Mouse (Mus musculus) kidney, adult 18-20 months (tissue): ENCODE results near the gene Vti1a.

ENCODE experiments used
- DNase-seq: peaks from one replicate; pipeline ENCODE4 v3.0.0; 2021

Gene Vti1a

DNA sequence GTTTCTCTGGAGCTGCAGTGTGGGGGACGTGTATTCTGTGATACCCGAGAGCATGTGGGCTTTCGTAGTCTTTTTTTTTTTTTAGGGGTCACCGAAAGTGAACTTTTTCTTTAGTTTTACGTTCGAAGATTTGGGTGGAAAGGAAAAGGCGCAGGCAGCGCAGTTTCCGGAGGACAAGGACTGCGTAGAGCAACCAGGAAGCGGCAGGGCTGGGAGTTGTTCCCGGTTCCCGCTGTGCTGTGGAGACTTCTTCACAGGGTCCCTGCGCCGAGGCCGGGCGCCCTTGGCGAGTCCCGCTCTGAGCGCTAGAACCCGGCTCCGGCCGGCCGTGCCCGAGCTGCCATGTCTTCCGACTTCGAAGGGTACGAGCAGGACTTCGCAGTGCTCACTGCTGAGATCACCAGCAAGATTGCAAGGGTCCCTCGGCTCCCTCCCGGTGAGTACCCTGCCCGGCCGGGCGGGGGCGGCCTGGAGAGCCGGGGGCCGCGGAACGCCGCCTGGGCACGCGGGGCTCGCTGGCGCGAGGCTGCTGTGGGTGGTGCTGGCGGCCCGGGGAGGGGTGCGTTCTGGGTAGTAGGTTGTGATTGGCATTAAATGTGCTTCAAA, at the start of gene Vti1a:
Gene Vti1a, plus strand, starts transcription at position 187 of the 606 bp plus-strand sequence.
- peak; percentile 92 for DNase-seq

DNA sequence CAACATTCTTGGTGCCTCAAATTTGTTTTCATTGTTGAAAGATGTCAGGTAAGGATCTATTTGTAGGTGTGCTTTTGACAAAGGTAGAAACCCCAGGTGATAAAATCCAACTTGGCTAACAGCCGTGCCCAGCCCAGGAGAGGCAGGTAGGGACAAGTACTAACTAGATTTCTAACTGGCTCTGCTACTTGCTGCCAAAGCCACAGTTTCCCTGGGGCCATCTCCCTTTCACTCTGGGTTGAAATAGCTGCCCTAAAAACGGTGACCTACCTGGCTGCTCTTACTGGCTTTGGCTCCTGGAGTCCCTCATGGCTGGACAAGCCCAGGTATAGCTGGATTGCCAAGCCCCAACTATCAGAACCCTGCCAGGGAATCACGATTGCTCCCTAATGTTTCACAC, 49.3 kb upstream of the Vti1a start:
- peak; percentile 55 for DNase-seq

DNA sequence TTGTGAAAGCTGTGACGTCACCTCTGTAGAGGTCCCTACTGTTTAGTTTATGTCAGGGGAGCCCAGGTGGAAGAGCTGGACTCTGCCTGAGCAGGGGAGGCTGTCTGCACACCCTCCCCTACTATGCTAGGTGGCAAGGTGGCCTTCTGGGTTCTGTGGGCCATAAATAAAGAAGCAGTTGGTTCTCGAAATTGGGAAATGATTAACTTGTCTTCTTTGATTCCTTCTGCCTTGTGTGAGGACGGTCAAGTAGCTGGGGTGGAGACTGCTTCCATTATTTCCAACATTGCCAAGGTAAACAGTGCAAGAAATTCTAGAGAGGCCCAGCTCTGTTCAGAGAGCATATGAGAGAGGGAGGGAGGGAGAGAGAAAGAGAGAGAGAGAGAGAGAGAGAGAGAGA, 47.9 kb upstream of the Vti1a start:
- DNase-seq = no peak

DNA sequence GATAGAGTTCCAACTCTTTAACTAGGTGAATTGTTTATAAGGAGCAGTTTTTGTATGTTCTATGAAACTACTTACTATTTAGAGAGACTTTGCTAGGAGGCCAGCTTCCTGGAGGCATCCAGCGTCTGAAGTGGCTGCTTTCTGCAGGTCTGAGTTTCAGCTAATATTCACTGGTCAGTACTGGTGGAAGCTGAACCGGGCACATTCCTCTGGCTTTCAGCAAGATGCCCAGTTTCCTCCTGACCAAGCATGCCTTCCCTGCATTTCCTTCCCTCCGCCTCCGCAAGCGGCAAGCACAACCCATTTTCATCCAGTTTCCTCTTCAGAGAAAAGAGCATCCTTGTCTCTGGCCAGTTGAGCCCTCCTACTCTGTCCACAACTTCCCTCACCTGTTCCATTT, 47.0 kb upstream of the Vti1a start:
- peak; percentile 23 for DNase-seq

DNA sequence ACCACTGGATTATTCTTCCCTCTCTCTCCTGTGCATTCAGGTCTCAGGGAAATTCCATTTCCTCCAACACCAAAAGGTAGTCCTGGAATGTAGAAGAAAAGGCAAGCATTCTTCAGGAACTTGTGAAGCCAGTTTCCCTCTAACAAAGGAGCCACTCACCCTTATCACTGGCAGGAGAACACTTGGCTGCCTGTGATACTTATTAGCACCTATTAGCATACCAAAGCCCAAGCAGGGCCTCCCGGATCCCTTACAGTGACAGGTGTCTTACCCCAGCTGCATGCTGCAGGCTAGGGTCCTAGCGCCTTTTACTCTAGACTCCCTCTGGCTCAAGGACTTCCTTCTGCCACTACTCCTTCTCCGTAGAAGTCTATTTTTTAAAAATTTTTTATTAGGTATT, 44.6 kb upstream of the Vti1a start:
- no peak for DNase-seq

DNA sequence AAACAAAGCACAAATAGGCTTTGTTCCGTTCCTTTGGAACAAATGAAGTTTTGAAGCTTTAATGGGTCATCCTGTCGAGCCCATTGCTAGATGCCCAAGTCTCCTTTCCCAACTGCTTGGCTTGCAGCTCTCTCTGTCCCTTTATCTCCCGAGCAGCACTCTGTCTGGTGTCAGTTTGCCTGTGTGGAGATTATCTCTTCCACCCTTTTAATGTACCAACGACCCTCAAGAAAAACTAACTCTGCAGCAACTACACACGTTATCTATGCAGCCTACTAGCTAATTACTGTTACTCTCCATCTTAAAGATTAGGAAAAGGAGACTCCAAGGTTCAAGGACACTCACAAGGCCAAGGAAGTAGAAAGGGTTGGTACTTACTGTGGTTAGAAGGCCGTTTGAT, 42.8 kb upstream of the Vti1a start:
- DNase-seq = no peak

DNA sequence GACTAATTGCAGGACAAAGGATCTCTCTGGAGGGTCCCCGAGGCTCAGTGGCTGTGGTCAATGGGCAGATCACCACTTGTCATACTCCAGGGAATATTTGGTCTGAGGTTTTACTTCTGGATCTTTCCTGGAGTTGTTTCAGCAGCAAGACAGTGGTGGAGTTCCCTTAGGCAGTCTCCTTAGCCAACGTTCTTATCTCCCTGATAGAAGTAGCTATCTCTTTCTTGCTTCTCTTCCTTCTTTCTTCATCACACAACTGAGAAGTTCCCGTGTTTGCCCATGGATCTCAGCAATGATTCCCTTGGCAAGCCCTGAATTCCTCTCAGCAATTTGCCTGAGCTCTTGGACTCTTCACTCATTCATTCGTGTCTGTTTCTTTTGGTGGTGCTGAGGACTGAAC, 40.0 kb upstream of the Vti1a start:
- DNase-seq = no peak

DNA sequence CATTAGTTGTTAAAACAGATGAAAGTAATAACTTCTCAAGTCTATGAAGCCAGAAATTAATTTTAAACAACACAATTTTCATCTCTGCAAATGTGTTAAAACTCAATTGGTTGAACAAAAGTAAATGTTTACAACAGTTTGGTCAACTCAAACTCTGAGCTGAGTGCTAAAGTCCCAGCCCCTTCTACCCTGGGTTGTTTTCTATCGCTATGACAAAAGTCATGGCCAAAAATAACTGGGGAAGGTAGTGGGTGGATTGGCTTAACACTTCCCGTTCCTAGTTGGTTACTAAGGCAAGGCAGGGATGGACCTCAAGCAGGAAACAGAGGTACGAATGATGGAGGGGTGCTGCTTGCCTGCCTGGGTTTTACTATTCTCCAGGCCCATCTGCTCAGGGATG, 39.3 kb upstream of the Vti1a start:
- no peak for DNase-seq

DNA sequence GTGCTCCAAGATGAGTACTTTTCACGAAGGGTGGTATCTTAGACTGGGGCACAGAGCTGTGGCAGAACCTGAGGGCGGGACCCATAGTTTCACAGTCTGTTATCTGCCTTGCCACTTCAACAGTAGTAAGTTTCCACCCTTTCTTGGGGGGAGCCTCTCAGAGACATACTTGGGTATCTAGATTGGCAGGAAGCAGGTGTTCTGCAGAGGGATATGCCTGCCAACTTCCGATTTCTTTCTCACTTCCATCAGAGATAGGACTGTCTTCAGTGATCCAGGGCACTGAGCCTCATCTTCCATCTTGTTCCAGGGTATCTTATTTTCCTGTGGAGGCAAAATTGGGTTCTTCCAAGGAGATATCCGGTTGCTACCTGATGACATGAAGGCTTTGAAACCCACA, 32.0 kb upstream of the Vti1a start:
- DNase-seq = no peak

DNA sequence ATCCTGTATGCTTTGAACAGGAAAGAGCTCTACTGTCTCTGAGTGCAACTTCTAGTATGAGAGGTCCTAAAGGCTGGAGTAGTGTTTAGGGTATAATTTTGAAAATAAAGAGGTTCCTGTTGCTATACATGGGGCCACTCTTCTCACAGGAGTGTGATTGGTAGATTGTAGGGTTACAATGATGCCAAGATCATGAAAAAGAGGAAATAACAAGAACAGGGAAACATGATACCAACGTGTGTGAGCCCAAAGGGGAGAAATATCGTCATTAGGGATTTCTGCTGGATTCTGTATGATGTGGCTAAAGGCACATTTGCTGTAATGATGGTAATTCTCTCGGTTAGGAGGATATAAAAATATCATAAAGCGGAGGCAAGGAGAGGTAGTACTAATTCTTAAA, 30.1 kb upstream of the Vti1a start:
- no peak for DNase-seq

DNA sequence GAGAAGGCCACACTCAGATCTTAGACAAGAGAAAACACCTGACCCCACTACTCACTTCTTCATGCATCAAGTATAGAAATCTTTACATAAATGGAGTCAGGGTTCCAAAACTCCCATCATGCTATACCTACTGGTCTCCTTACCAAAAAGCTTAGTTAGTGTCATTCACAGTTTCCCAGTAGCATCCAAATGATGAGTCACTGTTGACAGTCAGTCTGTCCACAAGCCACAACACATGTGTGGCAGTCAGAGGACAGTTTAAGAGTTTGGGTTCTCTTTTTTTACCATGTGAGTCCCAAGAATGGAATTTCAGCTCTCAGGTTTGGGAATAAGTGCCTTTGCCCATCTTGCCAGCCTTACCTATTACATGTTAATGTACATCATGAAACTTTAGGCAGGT, 27.1 kb upstream of the Vti1a start:
- DNase-seq = no peak

DNA sequence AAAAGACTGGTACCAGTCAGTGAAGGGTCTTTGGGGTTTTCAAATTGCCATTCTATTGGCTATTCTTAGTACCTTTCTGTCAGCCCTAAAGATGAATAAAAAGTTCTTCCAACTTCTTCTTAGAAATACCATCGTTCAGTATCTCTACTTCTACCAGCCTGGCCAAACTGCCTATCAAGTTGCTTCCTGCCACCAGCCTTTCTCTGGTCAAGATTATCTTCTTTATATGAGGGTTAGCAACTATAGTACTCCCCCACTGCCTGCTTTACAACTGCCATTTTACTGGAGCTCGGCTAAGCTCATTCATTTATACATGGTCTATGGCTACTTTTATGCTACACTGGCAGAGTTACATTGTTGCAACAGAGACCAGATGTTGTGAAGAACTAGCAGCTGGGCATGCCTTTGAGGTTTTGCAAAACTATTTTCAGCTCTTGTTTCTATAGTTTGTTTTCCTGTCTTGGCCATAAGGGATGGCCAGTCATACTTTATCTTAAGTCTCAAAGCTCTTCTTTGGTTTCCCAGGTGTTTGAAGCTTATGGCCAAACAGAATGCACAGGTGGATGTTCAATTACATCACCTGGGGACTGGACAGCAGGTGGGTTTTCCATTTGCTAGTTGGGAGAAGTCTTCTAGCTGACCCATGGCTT, 25.3 kb upstream of the Vti1a start:
- no peak for DNase-seq

DNA sequence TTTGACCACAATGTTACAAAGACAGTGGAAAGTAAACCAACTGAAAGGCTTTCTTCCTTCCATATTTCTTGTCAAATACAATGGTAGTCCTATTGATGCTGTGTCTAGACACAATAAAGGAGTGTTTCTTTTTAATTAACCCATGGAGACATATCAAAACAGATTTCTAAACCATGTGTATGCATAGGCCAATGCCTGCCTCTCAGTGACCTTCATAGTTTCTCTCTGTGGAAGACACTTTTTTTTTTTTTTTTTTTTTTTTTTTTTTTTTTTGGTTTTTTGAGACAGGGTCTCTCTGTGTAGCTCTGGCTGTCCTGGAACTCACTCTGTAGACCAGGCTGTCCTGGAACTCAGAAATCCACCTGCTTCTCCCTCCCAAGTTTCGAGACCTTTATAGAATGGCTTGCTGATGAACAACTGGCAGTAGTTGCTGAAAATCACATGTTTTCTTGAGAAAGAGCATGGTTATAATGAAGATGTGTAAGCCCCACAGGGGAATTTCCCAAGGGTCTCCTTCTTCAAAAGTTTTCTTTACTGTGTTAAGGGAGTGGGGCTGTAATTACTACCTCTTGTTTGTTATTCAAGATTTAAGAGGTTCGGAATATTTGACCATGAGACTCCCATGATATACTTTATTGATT, 23.8 kb upstream of the Vti1a start:
- DNase-seq = no peak

DNA sequence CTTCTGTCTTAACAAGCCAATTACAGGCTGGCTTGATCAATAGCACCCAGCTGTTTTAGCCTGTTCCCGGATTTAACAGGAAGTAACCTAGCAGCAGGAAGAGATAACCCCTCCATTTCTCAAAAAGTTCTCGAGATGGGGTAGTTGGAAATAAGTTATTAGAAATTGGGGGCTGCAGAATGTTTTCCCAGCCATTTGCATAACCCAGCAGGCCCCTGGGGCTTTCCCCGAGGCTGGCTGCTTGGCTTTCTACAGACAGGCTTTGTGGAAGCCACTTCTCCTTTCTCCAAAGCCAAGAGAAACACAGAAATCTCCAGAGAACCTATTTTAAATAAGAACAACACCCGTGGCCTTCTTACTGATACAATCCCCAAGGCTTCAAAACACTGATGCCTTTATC, 22.9 kb upstream of the Vti1a start:
- no peak for DNase-seq

DNA sequence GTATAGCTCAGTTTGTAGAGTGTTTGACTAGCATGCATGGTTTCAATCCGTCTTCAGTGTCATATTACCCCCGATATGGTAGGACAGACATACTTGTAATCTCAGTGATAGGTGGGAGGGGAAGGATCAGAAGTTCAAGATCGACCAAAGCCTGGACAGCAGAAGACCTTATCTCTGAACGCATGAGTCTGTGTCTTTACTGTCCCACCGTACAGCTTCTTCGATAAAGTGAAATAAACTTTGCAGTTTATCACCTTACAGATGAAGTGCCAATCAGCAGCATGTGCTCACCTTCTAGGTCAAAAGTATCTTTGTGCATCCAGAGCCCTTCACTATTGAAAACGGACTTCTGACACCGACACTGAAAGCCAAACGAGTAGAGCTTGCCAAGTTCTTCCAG, 21.0 kb upstream of the Vti1a start:
- DNase-seq = no peak

DNA sequence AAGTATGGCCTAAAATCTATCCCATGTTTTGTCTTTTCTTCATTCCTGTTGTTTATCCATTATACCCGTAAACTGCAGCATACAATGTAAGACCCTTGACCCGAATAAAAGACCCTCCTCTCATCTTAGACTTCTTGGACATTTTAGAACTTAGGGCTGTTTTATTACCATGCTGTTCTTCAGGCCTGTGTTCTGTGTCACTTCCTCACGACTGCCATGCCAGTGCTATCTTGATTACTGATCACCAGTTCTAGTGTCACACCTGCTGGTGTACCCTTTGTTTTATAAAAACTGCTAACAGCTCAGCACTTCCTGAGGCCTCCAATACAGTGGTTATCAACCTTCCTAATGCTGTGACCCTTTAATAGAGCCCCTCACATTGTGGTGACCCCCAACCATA, 20.5 kb upstream of the Vti1a start:
- no peak for DNase-seq

DNA sequence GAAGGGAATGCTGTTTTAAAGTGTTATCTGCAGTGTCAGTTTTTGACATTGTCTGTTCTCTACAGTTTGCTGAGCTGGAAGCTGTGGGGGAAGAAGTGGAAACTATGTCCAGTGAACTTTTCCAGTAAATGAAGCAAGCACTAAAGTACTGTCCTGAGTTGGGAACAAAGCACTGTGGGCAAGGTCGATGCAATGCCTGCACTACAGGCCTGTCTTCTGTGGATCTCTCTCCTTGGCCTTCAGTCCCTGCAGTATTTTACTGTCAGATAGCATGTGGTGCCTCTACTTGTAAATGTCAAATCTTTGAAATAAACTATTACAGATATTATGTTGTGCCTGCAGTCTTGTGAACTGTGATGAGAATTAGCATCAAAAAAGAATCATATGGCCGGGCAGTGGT, 19.8 kb upstream of the Vti1a start:
- DNase-seq = no peak

DNA sequence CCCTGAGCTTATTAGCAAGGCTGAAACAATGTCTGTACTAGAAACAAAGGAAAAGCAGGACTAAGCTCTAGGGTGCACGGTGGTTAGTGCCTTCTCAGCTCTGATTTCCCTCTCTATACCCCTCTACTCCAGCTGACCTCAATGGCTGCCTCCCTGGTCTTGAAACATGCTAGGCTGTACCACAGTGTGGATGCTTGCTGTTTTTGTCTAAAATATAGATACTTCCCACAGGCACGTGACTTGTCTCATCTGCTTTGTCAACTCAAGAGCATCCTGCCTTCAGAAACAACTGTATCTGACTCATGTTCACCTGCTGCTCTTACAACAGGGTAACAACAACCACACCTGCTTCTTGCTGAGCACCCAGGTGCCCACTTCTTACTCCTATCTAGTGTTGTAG, 18.6 kb upstream of the Vti1a start:
- no peak for DNase-seq

DNA sequence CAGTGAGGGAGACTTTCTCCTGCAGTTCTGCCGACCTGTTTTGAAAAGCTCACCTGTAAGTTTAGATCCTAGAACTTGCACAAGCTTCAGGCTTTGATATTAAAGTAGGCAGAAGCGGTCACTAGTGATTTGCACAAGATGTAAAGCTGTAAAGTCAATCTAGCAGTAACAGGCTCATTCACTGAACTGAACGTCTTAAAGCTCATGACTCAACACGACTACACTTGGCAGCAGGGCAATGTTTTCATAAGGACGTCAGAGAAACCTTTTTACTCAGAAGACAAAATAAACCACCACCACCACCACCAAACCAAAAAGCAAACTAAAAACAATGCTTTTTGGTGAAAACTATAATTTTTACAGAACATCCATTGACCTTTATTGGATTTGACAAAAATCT, 18.1 kb upstream of the Vti1a start:
- DNase-seq = no peak

DNA sequence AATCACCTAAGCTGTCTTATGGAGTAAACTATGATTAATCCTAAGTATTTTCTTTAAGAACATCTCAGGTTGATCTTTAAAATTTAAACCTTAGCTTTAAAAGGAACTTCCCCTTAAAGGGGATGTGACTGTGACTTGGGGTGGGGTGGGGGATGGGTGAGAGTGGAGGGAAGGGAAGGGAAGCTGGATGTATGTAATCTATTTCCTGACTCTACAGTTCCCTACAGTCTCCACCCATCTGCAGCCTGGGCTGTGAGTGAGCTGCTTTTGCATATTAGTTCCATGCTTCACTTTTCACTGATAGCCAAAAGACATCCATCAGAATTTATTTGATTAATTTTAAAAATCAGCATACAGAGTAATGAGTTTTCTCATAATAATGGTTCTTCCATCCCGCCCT, 16.7 kb upstream of the Vti1a start:
- DNase-seq = no peak

DNA sequence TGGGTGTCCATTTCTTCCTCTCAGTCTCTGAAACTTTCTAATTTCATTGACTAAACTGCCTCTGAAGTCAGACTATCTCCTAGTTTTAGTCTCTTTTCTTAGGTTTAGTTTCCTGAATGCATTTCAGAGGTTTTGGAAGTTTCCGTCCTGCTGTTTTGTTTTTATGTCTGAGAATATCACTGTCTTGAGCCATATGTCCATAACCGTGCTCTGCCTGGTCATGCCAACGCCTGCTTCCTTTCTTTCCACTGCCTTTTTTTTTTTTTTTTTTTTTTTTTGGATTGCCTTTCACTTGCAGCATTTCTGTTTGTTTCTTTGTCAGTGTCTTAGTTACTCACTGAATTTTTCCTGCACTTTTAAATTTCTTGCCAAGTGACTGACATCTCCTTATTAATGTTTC, 15.6 kb upstream of the Vti1a start:
- DNase-seq = no peak

DNA sequence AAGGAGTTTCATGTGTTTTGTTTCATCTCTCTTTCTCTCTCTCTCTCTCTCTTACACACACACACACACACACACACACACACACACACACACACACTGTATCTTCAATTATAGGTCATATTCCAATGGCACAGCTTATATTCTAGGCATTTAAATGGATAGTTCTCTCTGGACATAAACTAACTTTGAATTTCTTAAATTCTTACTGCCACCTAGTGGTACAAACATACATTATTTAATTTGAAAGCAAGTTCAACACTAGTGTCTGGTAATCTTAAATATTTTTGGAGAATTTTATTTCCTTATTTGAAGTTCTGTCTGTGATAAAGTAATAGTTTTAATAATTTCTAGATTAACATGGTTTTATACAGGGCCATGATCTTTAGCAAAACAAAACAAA, 11.1 kb upstream of the Vti1a start:
- DNase-seq = no peak

DNA sequence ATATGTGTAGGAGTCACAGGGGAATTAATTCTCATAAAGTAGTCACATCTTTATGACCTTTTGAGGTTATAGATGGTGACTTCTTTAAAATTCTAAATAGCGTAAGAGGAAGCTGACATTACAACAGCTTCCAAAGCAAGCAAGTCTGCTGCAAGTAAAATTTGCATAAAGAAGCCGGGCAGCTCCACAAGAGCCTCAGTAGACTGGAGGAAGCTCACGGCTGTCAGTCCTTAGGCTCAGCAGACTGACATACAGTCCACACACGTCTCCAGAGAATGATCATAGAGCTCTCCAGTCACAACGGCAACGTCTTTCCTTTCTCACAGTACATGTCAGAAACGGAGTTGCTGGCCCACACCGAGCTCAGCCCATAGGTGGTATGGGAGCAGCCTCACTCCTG, 4.2 kb upstream of the Vti1a start:
- DNase-seq = no peak

DNA sequence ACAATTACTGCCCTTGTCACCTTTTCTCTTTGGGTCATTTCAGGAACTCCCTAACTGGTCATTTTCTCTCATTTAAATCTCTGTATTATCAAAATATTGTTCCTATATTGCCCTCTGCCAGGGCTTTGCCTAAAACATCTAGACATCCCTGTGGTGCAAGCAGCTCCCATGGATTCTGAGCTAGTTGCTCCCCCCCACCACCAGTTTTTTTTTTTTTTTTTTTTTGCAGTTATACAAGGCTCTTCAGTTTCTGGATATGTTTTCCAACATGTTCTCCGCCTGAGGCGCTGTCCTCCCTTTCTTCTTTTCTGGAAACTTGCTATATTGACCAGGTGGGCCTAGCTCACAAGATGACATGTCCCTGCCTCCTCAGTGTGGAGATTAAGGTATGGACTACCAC, 2.4 kb upstream of the Vti1a start:
- DNase-seq = no peak
